Mouse (Mus musculus) E14TG2a.4 (cell line): Measurements from ENCODE around the gene Maml3.
A peak's percentile ranks its signal among the peaks of the same experiment; 100 is the strongest.

ENCODE experiments used
- H3K27me3 ChIP-seq: 2 replicates; pipeline ENCODE4 v1.6.1; 2014; ENCODE audit warnings: low read length, control low read depth; ENCODE audit not compliant: insufficient read depth
- H3K36me3 ChIP-seq: 2 replicates; pipeline ENCODE4 v1.6.1; 2014; ENCODE audit warnings: low read length, control low read depth; ENCODE audit not compliant: insufficient read depth
- H3K4me1 ChIP-seq: replicated peaks from 2 replicates; pipeline ENCODE4 v1.6.1; 2014; ENCODE audit warnings: low read depth, low read length, control low read depth
- H3K4me3 ChIP-seq: replicated peaks from 2 replicates; pipeline ENCODE4 v1.5.1; 2014; ENCODE audit warnings: mild to moderate bottlenecking, low read length
- H3K9me3 ChIP-seq: 2 replicates; pipeline ENCODE4 v1.6.1; 2014; ENCODE audit warnings: low read length, control low read depth
- CTCF ChIP-seq: conservative IDR thresholded peaks from 2 replicates; pipeline ENCODE4 v1.5.1; 2014; ENCODE audit warnings: low read length
- NANOG ChIP-seq: IDR thresholded peaks from 2 replicates; pipeline ENCODE4 v1.6.1; 2014; ENCODE audit warnings: borderline replicate concordance, low read length, mixed read lengths
- POU5F1 ChIP-seq: IDR thresholded peaks from 2 replicates; pipeline ENCODE4 v1.6.1; 2014; ENCODE audit warnings: low read length, borderline replicate concordance

Maml3 gene

GRCm38 (mm10) chr3:52087636-52088280 is 17.1 kb downstream of the Maml3 start:
- Histone ChIP-seq H3K27me3 (peaks cover 11% of the 10 kb centered on the region), H3K4me1 (peaks cover 6% of the 10 kb centered on the region), H3K4me3 (no peak overlapping the region), H3K36me3 (no peaks in the 10 kb centered on the region), H3K9me3 (no peaks in the 10 kb centered on the region)
- no peak for TF ChIP-seq POU5F1

DNA sequence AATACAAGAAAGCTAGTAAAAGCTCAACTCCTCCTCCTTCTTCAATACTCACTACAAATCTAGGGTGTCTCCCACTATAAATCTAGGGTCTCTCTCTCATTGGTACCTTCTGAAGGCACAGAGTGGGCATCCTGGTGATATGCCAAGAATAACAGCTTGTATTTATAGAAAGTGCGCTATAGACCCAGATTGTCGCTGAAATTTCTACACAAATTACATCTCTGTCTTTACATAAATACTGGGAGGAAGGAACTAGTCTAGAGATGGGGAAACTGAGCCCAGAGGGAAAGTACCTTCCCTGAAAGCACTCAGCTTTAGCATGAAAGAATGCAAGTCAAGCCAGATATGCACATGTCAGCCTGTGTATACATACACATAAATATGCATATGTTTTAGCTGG is 26.1 kb downstream of the Maml3 start:
- no peak overlapping the region for H3K4me3 ChIP-seq
- H3K27me3 ChIP-seq: peaks cover 10% of the 10 kb centered on the region; the same call in 1 of the 2 replicates
- TF ChIP-seq POU5F1 (no peak), NANOG (no peak), CTCF (no peak)
- no peaks in the 10 kb centered on the region for H3K36me3 ChIP-seq
- no peaks in the 10 kb centered on the region for H3K4me1 ChIP-seq
- no peaks in the 10 kb centered on the region for H3K9me3 ChIP-seq

- Histone ChIP-seq H3K4me3 (no peak overlapping the region), H3K36me3 (no peaks in the 10 kb centered on the region), H3K9me3 (no peaks in the 10 kb centered on the region), H3K4me1 (peaks cover 17% of the 10 kb centered on the region), H3K27me3 (peaks cover 32% of the 10 kb centered on the region)
- TF ChIP-seq POU5F1: no peak
- TF ChIP-seq CTCF: no peak
- no peak for TF ChIP-seq NANOG
Measured at GRCm38 (mm10) chr3:52073959-52074358, 30.9 kb downstream of the Maml3 start.

DNA sequence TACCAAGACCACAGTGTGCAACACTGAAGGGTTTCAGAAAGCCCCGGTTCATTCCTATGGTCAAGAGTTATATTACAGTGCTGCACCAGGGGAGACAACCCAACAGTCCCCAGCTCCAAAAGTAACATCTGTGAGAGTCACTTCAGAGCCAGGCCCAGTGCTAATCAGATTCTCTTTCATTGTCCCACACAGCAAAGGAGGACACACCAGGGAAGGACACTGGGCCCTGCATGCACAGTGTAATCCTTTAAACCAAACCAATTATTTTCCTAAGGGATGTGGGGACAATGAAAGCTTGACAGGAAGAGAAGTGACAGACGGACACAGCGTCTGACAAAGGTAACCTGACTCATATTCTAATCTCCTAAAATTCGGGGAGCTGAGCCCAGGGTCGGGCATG is 32.9 kb downstream of the Maml3 start:
- TF ChIP-seq CTCF: no peak
- no peak for TF ChIP-seq NANOG
- TF ChIP-seq POU5F1: no peak
- Histone ChIP-seq H3K4me3 (no peak overlapping the region), H3K27me3 (peaks cover 42% of the 10 kb centered on the region), H3K36me3 (no peaks in the 10 kb centered on the region), H3K4me1 (peaks cover 19% of the 10 kb centered on the region), H3K9me3 (no peaks in the 10 kb centered on the region)

- no peak for TF ChIP-seq NANOG
- no peak for TF ChIP-seq CTCF
- no peak for TF ChIP-seq POU5F1
- Histone ChIP-seq H3K4me1 (peaks cover 19% of the 10 kb centered on the region), H3K27me3 (peaks cover 42% of the 10 kb centered on the region), H3K4me3 (peak overlapping the region; percentile 48), H3K36me3 (no peaks in the 10 kb centered on the region), H3K9me3 (no peaks in the 10 kb centered on the region)
Measured at GRCm38 (mm10) chr3:52070163-52070478, 34.8 kb downstream of the Maml3 start.

DNA sequence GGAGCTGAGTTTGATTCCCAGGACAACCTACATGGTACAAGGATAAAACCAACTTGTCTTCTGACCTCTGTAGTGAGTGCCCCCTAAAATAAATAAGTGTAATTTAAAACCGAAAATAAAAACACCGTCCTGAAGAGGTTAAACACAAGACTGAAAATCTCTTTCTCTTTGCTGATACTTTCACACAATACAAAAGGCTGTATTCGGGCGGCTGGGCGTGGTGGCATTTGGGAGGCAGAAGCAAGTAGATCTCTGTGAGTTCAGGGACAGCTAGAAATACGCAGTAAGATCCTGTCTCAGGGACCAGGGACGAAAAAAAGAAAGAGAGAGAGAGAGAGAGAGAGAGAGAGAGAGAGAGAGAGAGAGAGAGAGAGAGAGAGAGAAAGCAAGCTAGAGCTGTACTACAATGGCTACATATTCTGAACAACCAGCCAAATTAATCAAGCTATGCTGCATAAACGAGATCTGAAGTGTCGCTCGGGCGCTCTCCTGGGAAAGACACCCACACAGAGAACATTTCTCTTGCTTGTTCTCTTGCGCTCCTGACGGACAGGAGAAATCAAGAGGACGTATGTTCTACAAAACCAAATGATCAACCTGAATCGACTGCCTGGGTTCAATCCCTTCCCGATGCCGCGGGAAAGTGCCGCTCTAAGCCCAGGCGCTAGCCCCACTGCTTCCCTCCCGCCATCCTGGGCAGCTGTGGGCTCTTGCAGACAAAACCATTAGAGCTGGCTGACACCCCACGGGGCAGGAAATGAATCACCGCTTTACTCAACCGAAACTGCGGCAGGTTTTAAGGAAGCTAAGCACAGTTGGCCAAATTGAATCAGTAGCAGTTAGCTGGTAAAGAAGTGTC is 35.3 kb downstream of the Maml3 start:
- Histone ChIP-seq H3K9me3 (no peaks in the 10 kb centered on the region), H3K27me3 (peaks cover 43% of the 10 kb centered on the region), H3K4me1 (peaks cover 19% of the 10 kb centered on the region), H3K4me3 (peak overlapping the region; percentile 48), H3K36me3 (no peaks in the 10 kb centered on the region)
- TF ChIP-seq CTCF (no peak), NANOG (no peak), POU5F1 (no peak)

GRCm38 (mm10) chr3:52068885-52069284 is 36.0 kb downstream of the Maml3 start:
- Histone ChIP-seq H3K27me3 (peaks cover 43% of the 10 kb centered on the region), H3K4me3 (no peak overlapping the region), H3K9me3 (no peaks in the 10 kb centered on the region), H3K4me1 (peaks cover 19% of the 10 kb centered on the region), H3K36me3 (no peaks in the 10 kb centered on the region)
- TF ChIP-seq POU5F1 (no peak), CTCF (no peak), NANOG (no peak)

GRCm38 (mm10) chr3:52067181-52067580 is 37.7 kb downstream of the Maml3 start:
- H3K4me1 ChIP-seq: peaks cover 19% of the 10 kb centered on the region
- no peak for TF ChIP-seq NANOG
- no peak for TF ChIP-seq CTCF
- TF ChIP-seq POU5F1: no peak

More at GRCm38 (mm10) chr3:52067181-52067580, 37.7 kb downstream of the Maml3 start:
- no peak overlapping the region for H3K4me3 ChIP-seq
- peaks cover 45% of the 10 kb centered on the region for H3K27me3 ChIP-seq
- H3K9me3 ChIP-seq: no peaks in the 10 kb centered on the region
- no peaks in the 10 kb centered on the region for H3K36me3 ChIP-seq
